Mouse (Mus musculus): ENCODE measurements around the gene Sh3kbp1.

DNA sequence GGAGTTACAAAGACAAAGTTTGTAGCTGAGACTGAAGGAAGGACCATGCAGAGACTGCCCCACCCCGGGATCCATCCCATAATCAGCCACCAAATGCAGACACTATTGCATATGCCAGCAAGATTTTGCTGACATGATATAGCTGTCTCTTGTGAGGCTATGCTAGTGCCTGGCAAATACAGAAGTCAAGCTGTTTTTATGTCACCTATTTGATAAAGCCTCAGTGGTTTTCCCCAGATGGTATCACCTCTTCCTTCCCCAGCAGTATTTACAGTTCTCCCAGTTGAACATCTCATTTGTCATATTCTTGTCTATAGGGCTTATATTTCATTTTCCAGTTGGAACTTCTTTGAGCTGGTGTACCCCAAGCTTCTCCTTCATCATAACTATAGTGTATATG, 280.6 kb downstream of the Sh3kbp1 start:
- TF ChIP-seq CTCF (IDR thresholded peaks at IDR 0.05; ENCODE audit: low read depth, low read length) (no peak), POLR2A (IDR thresholded peaks at IDR 0.05; ENCODE audit: borderline replicate concordance, low read depth, low read length) (no peak)
